Mouse (Mus musculus) testis, adult 2 months (tissue): ENCODE measurements around the gene Npc1l1.

ENCODE experiments used
- CTCF ChIP-seq: fragments of 200-500 bp; IDR thresholded peaks from 2 replicates; pipeline ENCODE4 v1.5.1; 2012; ENCODE audit warnings: low read depth, mild to moderate bottlenecking, inconsistent platforms, low read length, moderate library complexity; ENCODE audit not compliant: control insufficient read depth, insufficient read depth, insufficient replicate concordance
- POLR2A ChIP-seq: fragments of 200-500 bp; IDR thresholded peaks from 2 replicates; pipeline ENCODE4 v1.6.1; 2012; ENCODE audit warnings: low read depth, mild to moderate bottlenecking, inconsistent platforms, low read length, moderate library complexity; ENCODE audit not compliant: control insufficient read depth

DNA sequence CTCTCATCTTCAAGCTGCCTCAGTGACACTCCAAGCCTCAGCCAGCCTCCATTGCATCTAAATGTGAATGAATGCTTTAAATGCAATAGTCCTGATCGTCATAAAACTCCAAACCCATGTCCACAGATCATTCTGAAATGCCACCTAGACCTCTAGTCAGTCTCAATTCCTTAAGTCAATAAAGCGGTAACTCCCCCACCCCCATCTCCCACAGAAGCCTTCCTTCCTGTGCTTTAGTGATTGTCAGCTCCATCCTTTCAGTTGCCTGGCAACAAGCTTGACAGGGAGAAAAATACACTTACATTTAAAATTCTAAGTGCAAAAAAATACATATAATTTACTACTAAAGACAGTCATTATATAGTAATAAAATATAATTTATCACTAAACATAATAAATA lies 46.7 kb downstream of the Npc1l1 start:
- no peak for TF ChIP-seq CTCF
- TF ChIP-seq POLR2A: no peak
